Mouse (Mus musculus) kidney, embryonic 14.5 days (tissue): ENCODE measurements at regions not wholly inside any gene's neighbourhood (a gene's known extent, or its start where the extent isn't known, plus 50 kb on each side); places are given as distances from the start of the nearest gene placed in this dataset.

Source experiments
- ATAC-seq: fragments of 200-750 bp; cut with Nextera tagmentation; 2 replicates; pipeline ENCODE4 v1.8.0; 2017; ENCODE audit warnings: moderate number of reproducible peaks, mild to moderate bottlenecking, moderate TSS enrichment, moderate library complexity; ENCODE audit not compliant: low FRiP score, low TSS enrichment
- H3K27ac ChIP-seq: fragments of 300-500 bp; sonication (generic); 2 replicates; pipeline ENCODE4 v1.5.1; 2014; ENCODE audit warnings: low read depth, mild to moderate bottlenecking, low read length, moderate library complexity, mixed read lengths
- H3K27me3 ChIP-seq: fragments of 300-500 bp; sonication (generic); 2 replicates; pipeline ENCODE4 v1.6.1; 2014; ENCODE audit warnings: mild to moderate bottlenecking, low read length; ENCODE audit not compliant: control insufficient read depth, insufficient read depth
- H3K36me3 ChIP-seq: fragments of 300-500 bp; sonication (generic); 2 replicates; pipeline ENCODE4 v1.6.1; 2014; ENCODE audit warnings: low read length, mixed read lengths; ENCODE audit not compliant: control insufficient read depth, insufficient read depth
- H3K4me1 ChIP-seq: fragments of 300-500 bp; sonication (generic); 2 replicates; pipeline ENCODE4 v1.6.1; 2014; ENCODE audit warnings: low read length, mixed read lengths; ENCODE audit not compliant: control insufficient read depth, insufficient read depth
- H3K4me2 ChIP-seq: fragments of 300-500 bp; sonication (generic); replicated peaks from 2 replicates; pipeline ENCODE4 v1.6.1; 2014; ENCODE audit warnings: low read depth, mild to moderate bottlenecking, low read length
- H3K4me3 ChIP-seq: fragments of 300-500 bp; sonication (generic); 2 replicates; pipeline ENCODE4 v1.5.1; 2014; ENCODE audit warnings: mild to moderate bottlenecking, low read length
- H3K9ac ChIP-seq: fragments of 300-500 bp; sonication (generic); 2 replicates; pipeline ENCODE4 v1.6.1; 2014; ENCODE audit warnings: low read depth, mild to moderate bottlenecking, low read length, moderate library complexity
- H3K9me3 ChIP-seq: fragments of 300-500 bp; sonication (generic); 2 replicates; pipeline ENCODE4 v1.6.1; 2016; ENCODE audit warnings: low read length; ENCODE audit not compliant: control insufficient read depth
- WGBS: fragments of 180-500 bp; shearing (Covaris S2); extraction: QIAGEN DNeasy Blood & Tissue Kit; methylation state at CpG from one replicate; pipeline ENCODE4 v1.1.7; 2014; 5-methylcytosine and 5-hydroxymethylcytosine counted together

- Histone ChIP-seq H3K27ac (no peak overlapping the region), H3K4me2 (no peak overlapping the region), H3K27me3 (no peaks in the 10 kb centered on the region), H3K9me3 (no peaks in the 10 kb centered on the region), H3K4me1 (no peaks in the 10 kb centered on the region), H3K9ac (no peak overlapping the region), H3K36me3 (no peaks in the 10 kb centered on the region), H3K4me3 (no peak overlapping the region)
- no peak for ATAC-seq
- 76% methylated on average over 2 of the region's 2 CpGs for WGBS
These were observed 320.3 kb upstream of the Fbxo33 start for GRCm38 (mm10) chr12:59539788-59540187.

- no peak overlapping the region for H3K4me2 ChIP-seq
- no peaks in the 10 kb centered on the region for H3K27me3 ChIP-seq
- ATAC-seq = no peak
- no peaks in the 10 kb centered on the region for H3K36me3 ChIP-seq
- H3K4me1 ChIP-seq = no peaks in the 10 kb centered on the region
- no peak overlapping the region for H3K4me3 ChIP-seq
- no peaks in the 10 kb centered on the region for H3K9me3 ChIP-seq
- H3K27ac ChIP-seq = no peak overlapping the region
- 83% methylated on average over 4 of the region's 4 CpGs for WGBS
- H3K9ac ChIP-seq = no peak overlapping the region
These were observed 311.0 kb upstream of the Fbxo33 start for GRCm38 (mm10) chr12:59530521-59530920.

- no peak for ATAC-seq
- no peak overlapping the region for H3K4me2 ChIP-seq
- no peaks in the 10 kb centered on the region for H3K9me3 ChIP-seq
- no peak overlapping the region for H3K9ac ChIP-seq
- H3K27ac ChIP-seq = no peak overlapping the region
- no peaks in the 10 kb centered on the region for H3K27me3 ChIP-seq
- H3K4me3 ChIP-seq = no peak overlapping the region
- H3K36me3 ChIP-seq = no peaks in the 10 kb centered on the region
- whole genome bisulfite sequencing = 80% methylated on average over 2 of the region's 2 CpGs
- no peaks in the 10 kb centered on the region for H3K4me1 ChIP-seq
These were observed 303.8 kb upstream of the Fbxo33 start for GRCm38 (mm10) chr12:59523368-59523767.

GRCm38 (mm10) chr12:59521946-59522345, 302.4 kb upstream of the Fbxo33 start:
- no peaks in the 10 kb centered on the region for H3K9me3 ChIP-seq
- no peak overlapping the region for H3K4me3 ChIP-seq
- no peaks in the 10 kb centered on the region for H3K27me3 ChIP-seq
- no peak overlapping the region for H3K9ac ChIP-seq
- H3K36me3 ChIP-seq = no peaks in the 10 kb centered on the region
- H3K27ac ChIP-seq = no peak overlapping the region
- ATAC-seq = no peak
- H3K4me2 ChIP-seq = no peak overlapping the region
- H3K4me1 ChIP-seq = no peaks in the 10 kb centered on the region
- WGBS = 91% methylated on average over 3 of the region's 3 CpGs

DNA sequence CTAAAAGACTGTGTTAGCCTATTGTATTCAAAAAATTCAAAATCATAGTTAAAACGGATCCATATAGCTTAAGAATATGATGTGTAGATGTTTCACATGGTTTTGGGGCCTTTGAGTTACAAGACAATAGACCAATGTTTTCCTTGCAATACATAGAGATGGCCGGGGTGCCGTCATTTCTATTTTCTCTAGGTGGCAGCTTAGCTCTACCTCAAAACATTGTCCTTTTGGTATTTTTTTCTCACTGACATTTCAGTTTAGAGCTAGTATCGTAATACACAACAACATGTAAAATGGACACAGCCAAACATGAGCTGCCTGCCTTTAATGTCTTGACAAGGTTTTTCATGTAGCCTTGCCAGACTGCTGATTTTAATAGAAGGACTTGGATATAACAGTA, 290.3 kb upstream of the Fbxo33 start:
- Histone ChIP-seq H3K4me2 (no peak overlapping the region), H3K27me3 (no peaks in the 10 kb centered on the region), H3K36me3 (no peaks in the 10 kb centered on the region), H3K27ac (no peak overlapping the region), H3K4me3 (no peak overlapping the region), H3K4me1 (no peaks in the 10 kb centered on the region), H3K9ac (no peak overlapping the region), H3K9me3 (no peaks in the 10 kb centered on the region)
- WGBS = 87% methylated on average over 4 of the region's 4 CpGs
- ATAC-seq = no peak

- H3K9me3 ChIP-seq = no peaks in the 10 kb centered on the region
- no peak for ATAC-seq
- H3K27me3 ChIP-seq = no peaks in the 10 kb centered on the region
- no peak overlapping the region for H3K27ac ChIP-seq
- H3K4me2 ChIP-seq = no peak overlapping the region
- no peak overlapping the region for H3K4me3 ChIP-seq
- H3K4me1 ChIP-seq = no peaks in the 10 kb centered on the region
- no peak overlapping the region for H3K9ac ChIP-seq
- 57% methylated on average over 2 of the region's 2 CpGs for WGBS
- no peaks in the 10 kb centered on the region for H3K36me3 ChIP-seq
These were observed 289.6 kb upstream of the Fbxo33 start for GRCm38 (mm10) chr12:59509175-59509574.

DNA sequence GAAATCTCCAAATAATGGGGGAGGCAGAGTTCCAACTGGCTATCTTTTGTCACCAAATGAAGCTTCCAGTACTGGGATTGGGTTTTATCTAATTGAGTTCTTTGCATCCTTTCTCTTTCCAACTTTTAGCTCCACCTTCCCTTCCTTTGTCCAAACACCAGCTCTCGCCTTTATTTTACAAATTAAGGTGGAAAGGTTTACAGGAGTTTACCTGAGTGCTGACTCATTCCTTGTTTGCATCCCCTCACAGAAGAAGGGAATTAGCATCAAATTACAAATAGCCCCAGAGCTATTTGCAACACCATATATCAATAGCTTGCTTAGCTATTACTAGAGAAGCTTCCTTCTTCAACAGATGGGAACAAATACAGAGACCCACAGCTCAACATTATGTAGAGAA, 287.9 kb upstream of the Fbxo33 start:
- Histone ChIP-seq H3K4me2 (no peak overlapping the region), H3K27me3 (no peaks in the 10 kb centered on the region), H3K4me3 (no peak overlapping the region), H3K36me3 (no peaks in the 10 kb centered on the region), H3K27ac (no peak overlapping the region), H3K4me1 (no peaks in the 10 kb centered on the region), H3K9me3 (no peaks in the 10 kb centered on the region), H3K9ac (no peak overlapping the region)
- 45% methylated on average over 1 of the region's 1 CpGs for WGBS
- no peak for ATAC-seq

GRCm38 (mm10) chr12:59497434-59497833, 277.9 kb upstream of the Fbxo33 start:
- no peak overlapping the region for H3K4me3 ChIP-seq
- WGBS = 52% methylated on average over 1 of the region's 1 CpGs
- no peak overlapping the region for H3K4me2 ChIP-seq
- H3K36me3 ChIP-seq = no peaks in the 10 kb centered on the region
- H3K27me3 ChIP-seq = no peaks in the 10 kb centered on the region
- 0 out of 2 replicates have a peak, but pooled peaks have one; percentile 35 for ATAC-seq
- no peak overlapping the region for H3K27ac ChIP-seq
- no peak overlapping the region for H3K9ac ChIP-seq
- no peaks in the 10 kb centered on the region for H3K4me1 ChIP-seq
- H3K9me3 ChIP-seq = no peaks in the 10 kb centered on the region

GRCm38 (mm10) chr12:59488019-59488418, 268.5 kb upstream of the Fbxo33 start:
- no peaks in the 10 kb centered on the region for H3K27me3 ChIP-seq
- H3K4me3 ChIP-seq = no peak overlapping the region
- 76% methylated on average over 6 of the region's 6 CpGs for WGBS
- no peak overlapping the region for H3K27ac ChIP-seq
- H3K36me3 ChIP-seq = no peaks in the 10 kb centered on the region
- H3K4me1 ChIP-seq = no peaks in the 10 kb centered on the region
- H3K9me3 ChIP-seq = no peaks in the 10 kb centered on the region
- H3K4me2 ChIP-seq = no peak overlapping the region
- no peak overlapping the region for H3K9ac ChIP-seq
- no peak for ATAC-seq

DNA sequence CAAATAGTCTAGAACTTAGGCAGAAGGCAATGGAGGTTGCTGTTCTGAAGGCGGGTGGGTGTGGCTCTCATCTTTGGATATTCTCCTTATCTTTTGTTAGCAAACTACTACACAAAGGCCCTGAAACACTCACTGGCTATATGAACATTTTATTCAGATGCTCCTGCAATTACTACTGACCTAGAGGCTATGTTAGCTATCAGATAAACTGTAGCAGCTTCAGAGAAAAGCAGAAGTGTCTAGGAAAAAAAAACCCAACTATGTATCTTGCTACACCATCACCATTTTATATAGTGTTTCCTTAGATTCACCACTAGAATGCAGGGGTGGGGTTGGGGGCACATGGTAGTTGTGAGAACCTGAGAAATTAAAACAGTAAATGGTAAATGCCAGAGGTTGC, 268.0 kb upstream of the Fbxo33 start:
- no peaks in the 10 kb centered on the region for H3K4me1 ChIP-seq
- no peak overlapping the region for H3K9ac ChIP-seq
- H3K27ac ChIP-seq = no peak overlapping the region
- no peak overlapping the region for H3K4me2 ChIP-seq
- ATAC-seq = no peak
- H3K27me3 ChIP-seq = no peaks in the 10 kb centered on the region
- H3K4me3 ChIP-seq = no peak overlapping the region
- 82% methylated on average over 1 of the region's 1 CpGs for WGBS
- no peaks in the 10 kb centered on the region for H3K9me3 ChIP-seq
- H3K36me3 ChIP-seq = no peaks in the 10 kb centered on the region
